Mouse (Mus musculus) heart, postnatal 0 days (tissue): ENCODE data around the gene Bmpr2. TPM values are rescaled to one million over a fixed set of nuclear protein-coding genes. Genes with fewer than 3 reads are reported as not detected.

Experiments used
- ATAC-seq: fragments of 200-750 bp; cut with Nextera tagmentation; 2 replicates; pipeline ENCODE4 v1.8.0; 2017; ENCODE audit warnings: low read depth, moderate number of reproducible peaks, moderate library complexity; ENCODE audit not compliant: insufficient read depth
- DNase-seq: peaks from one replicate; pipeline ENCODE4 v3.0.0-alpha.2; 2016; ENCODE audit warnings: low spot score
- H3K27ac ChIP-seq: fragments of 300-500 bp; sonication (generic); 2 replicates; pipeline ENCODE4 v1.5.1; 2014; ENCODE audit warnings: low read depth, mild to moderate bottlenecking
- H3K27me3 ChIP-seq: fragments of 300-500 bp; sonication (generic); 2 replicates; pipeline ENCODE4 v1.6.1; 2014; ENCODE audit warnings: low read length, mixed read lengths; ENCODE audit not compliant: control insufficient read depth, insufficient read depth
- H3K36me3 ChIP-seq: fragments of 300-500 bp; sonication (generic); replicated peaks from 2 replicates; pipeline ENCODE4 v1.6.1; 2014; ENCODE audit warnings: low read length, mixed read lengths; ENCODE audit not compliant: control insufficient read depth, insufficient read depth
- H3K4me1 ChIP-seq: fragments of 300-500 bp; sonication (generic); 2 replicates; pipeline ENCODE4 v1.6.1; 2014; ENCODE audit warnings: antibody characterized with exemption; ENCODE audit not compliant: control insufficient read depth, insufficient read depth
- H3K4me2 ChIP-seq: fragments of 300-500 bp; sonication (generic); 2 replicates; pipeline ENCODE4 v1.6.1; 2014; ENCODE audit warnings: low read depth, mild to moderate bottlenecking, low read length, moderate library complexity
- H3K4me3 ChIP-seq: fragments of 300-500 bp; sonication (generic); 2 replicates; pipeline ENCODE4 v1.5.1; 2014; ENCODE audit warnings: low read depth, low read length
- H3K9ac ChIP-seq: fragments of 300-500 bp; sonication (generic); replicated peaks from 2 replicates; pipeline ENCODE4 v1.6.1; 2014; ENCODE audit warnings: low read depth, low read length, mixed read lengths
- H3K9me3 ChIP-seq: fragments of 300-500 bp; sonication (generic); replicated peaks from 2 replicates; pipeline ENCODE4 v1.6.1; 2016; ENCODE audit warnings: low read length; ENCODE audit not compliant: control insufficient read depth
- CTCF ChIP-seq: IDR thresholded peaks from 2 replicates; pipeline ENCODE4 v1.5.1; 2016; ENCODE audit warnings: antibody characterized with exemption, control low read depth, low read depth
- EP300 ChIP-seq: IDR thresholded peaks from 2 replicates; pipeline ENCODE4 v1.6.1; 2016; ENCODE audit warnings: antibody characterized with exemption, low read depth
- WGBS: fragments of 180-500 bp; shearing (Covaris S2); extraction: QIAGEN DNeasy Blood & Tissue Kit; methylation state at CpG from one replicate; pipeline ENCODE4 v1.1.7; 2014; 5-methylcytosine and 5-hydroxymethylcytosine counted together
- polyA plus RNA-seq: library from polyadenylated mRNA; unstranded; fragments of >200 nt; fragmentation: Nextera tagmentation; extraction: Ambion mirVana; gene quantifications from 2 replicates; pipeline ENCODE4 v1.2.1, GENCODE M21; 2015
- total RNA-seq: library from RNA; depleted of rRNA; stranded (reverse); fragments of >200 nt; gene quantifications from 2 replicates; pipeline ENCODE4 v1.2.3, GENCODE M21; 2014; ENCODE audit warnings: low replicate concordance

Gene Bmpr2
- total and polyA plus RNA-seq, 2 experiments from 2014 or later = 6.1 to 30.5 TPM

GRCm38 (mm10) chr1:59868041-59868440, 104.8 kb downstream of the Bmpr2 start:
- ATAC-seq = no peak
- H3K4me3 ChIP-seq = no peak overlapping the region
- 90% methylated on average over 5 of the region's 5 CpGs for WGBS
- H3K27ac ChIP-seq = no peak overlapping the region
- H3K9me3 ChIP-seq = no peaks in the 10 kb centered on the region
- H3K4me1 ChIP-seq = no peaks in the 10 kb centered on the region
- DNase-seq = no peak
- no peak overlapping the region for H3K9ac ChIP-seq
- peaks cover 54% of the 10 kb centered on the region for H3K36me3 ChIP-seq
- H3K4me2 ChIP-seq = no peak overlapping the region
- no peaks in the 10 kb centered on the region for H3K27me3 ChIP-seq
- TF ChIP-seq CTCF = no peak
- TF ChIP-seq EP300 = no peak

DNA sequence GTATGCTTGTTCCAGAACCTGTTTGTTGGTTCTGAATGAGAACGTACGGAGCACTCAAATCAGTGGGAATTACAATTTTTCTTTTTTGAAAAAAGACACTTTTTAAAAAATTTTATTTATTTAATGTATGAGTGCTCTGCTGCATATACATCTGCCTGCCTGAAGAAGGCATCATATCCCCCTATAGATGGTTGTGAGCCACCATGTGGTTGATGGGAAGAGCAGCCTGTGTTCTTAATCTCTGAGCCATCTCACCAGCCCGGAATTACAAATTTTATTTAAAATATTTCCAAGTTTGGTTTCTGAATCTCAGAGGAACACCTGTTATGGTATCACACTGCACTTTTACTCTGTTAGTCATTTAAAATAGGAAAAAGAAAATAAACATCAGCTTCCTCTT, 110.8 kb downstream of the Bmpr2 start:
- DNase-seq = no peak
- no peak for ATAC-seq
- Histone ChIP-seq H3K36me3 (peaks cover 13% of the 10 kb centered on the region), H3K27ac (no peak overlapping the region), H3K4me1 (no peaks in the 10 kb centered on the region), H3K9ac (no peak overlapping the region), H3K27me3 (no peaks in the 10 kb centered on the region), H3K4me2 (no peak overlapping the region), H3K4me3 (no peak overlapping the region), H3K9me3 (no peaks in the 10 kb centered on the region)
- WGBS = 81% methylated on average over 3 of the region's 3 CpGs
- no peak for TF ChIP-seq CTCF

- TF ChIP-seq EP300 (no peak), CTCF (no peak)
- Histone ChIP-seq H3K4me2 (no peak overlapping the region), H3K27ac (peak overlapping the region; percentile 64), H3K4me1 (no peaks in the 10 kb centered on the region), H3K36me3 (peaks cover 4% of the 10 kb centered on the region), H3K4me3 (no peak overlapping the region), H3K27me3 (no peaks in the 10 kb centered on the region), H3K9me3 (no peaks in the 10 kb centered on the region), H3K9ac (no peak overlapping the region)
- DNase-seq = peak; percentile 33
- peak; percentile 41; the same call in 1 of the 2 replicates for ATAC-seq
- whole genome bisulfite sequencing = 42% methylated on average over 7 of the region's 7 CpGs
Observed at GRCm38 (mm10) chr1:59878098-59878497, 114.9 kb downstream of the Bmpr2 start.

GRCm38 (mm10) chr1:59883349-59884134, 120.3 kb downstream of the Bmpr2 start:
- Histone ChIP-seq H3K36me3 (no peaks in the 10 kb centered on the region; the same call in 1 of the 2 replicates), H3K27me3 (no peaks in the 10 kb centered on the region), H3K9me3 (no peaks in the 10 kb centered on the region), H3K4me3 (no peak overlapping the region), H3K4me2 (no peak overlapping the region), H3K4me1 (peaks cover 11% of the 10 kb centered on the region), H3K9ac (no peak overlapping the region), H3K27ac (no peak overlapping the region)
- TF ChIP-seq CTCF (peak; percentile 85), EP300 (no peak)
- DNase-seq (peak; percentile 57), ATAC-seq (0 out of 2 replicates have a peak, but pooled peaks have one; percentile 19)
- WGBS = 34% methylated on average over 3 of the region's 3 CpGs

- H3K27me3 ChIP-seq = no peaks in the 10 kb centered on the region
- H3K4me3 ChIP-seq = no peak overlapping the region
- H3K9ac ChIP-seq = no peak overlapping the region
- ATAC-seq = no peak
- H3K4me2 ChIP-seq = 0 out of 2 replicates have a peak overlapping the region, but pooled peaks have one; percentile 12
- 10% methylated on average over 4 of the region's 4 CpGs for WGBS
- H3K36me3 ChIP-seq = no peaks in the 10 kb centered on the region
- H3K4me1 ChIP-seq = peaks cover 11% of the 10 kb centered on the region
- DNase-seq = no peak
- H3K9me3 ChIP-seq = no peaks in the 10 kb centered on the region
- H3K27ac ChIP-seq = peak overlapping the region; percentile 20; the same call in 1 of the 2 replicates
- no peak for TF ChIP-seq CTCF
- TF ChIP-seq EP300 = no peak
Observed at GRCm38 (mm10) chr1:59886899-59887298, 123.7 kb downstream of the Bmpr2 start.

GRCm38 (mm10) chr1:59888018-59888417, 124.8 kb downstream of the Bmpr2 start:
- no peaks in the 10 kb centered on the region for H3K9me3 ChIP-seq
- H3K4me2 ChIP-seq = no peak overlapping the region
- peaks cover 11% of the 10 kb centered on the region for H3K4me1 ChIP-seq
- H3K36me3 ChIP-seq = no peaks in the 10 kb centered on the region
- H3K4me3 ChIP-seq = no peak overlapping the region
- DNase-seq = no peak
- 0 out of 2 replicates have a peak overlapping the region, but pooled peaks have one; percentile 20 for H3K27ac ChIP-seq
- no peaks in the 10 kb centered on the region for H3K27me3 ChIP-seq
- TF ChIP-seq CTCF (no peak), EP300 (no peak)
- ATAC-seq = no peak
- H3K9ac ChIP-seq = no peak overlapping the region
